Mouse (Mus musculus): ENCODE results near the gene Zfp956.

GRCm38 (mm10) chr6:47963051-47963450, 9.9 kb downstream of the Zfp956 start:
- no peak for TF ChIP-seq GATA1 (IDR thresholded peaks at IDR 0.05; ENCODE audit: borderline replicate concordance, low read length)
- no peak for TF ChIP-seq FLI1 (IDR thresholded peaks at IDR 0.05; ENCODE audit: low read length)

All from megakaryocyte, embryonic 14.5 days (primary cell).